Mouse (Mus musculus) left cerebral cortex, adult 8-10 months (tissue): ENCODE measurements at regions not wholly inside any gene's neighbourhood (a gene's known extent, or its start where the extent isn't known, plus 50 kb on each side); places are given as distances from the start of the nearest gene placed in this dataset.

Source experiments
- DNase-seq, 2 experiments: peaks; one replicate each; pipeline ENCODE4 v3.0.0; 2022; ENCODE audit warnings: low spot score in 2 of 2

DNA sequence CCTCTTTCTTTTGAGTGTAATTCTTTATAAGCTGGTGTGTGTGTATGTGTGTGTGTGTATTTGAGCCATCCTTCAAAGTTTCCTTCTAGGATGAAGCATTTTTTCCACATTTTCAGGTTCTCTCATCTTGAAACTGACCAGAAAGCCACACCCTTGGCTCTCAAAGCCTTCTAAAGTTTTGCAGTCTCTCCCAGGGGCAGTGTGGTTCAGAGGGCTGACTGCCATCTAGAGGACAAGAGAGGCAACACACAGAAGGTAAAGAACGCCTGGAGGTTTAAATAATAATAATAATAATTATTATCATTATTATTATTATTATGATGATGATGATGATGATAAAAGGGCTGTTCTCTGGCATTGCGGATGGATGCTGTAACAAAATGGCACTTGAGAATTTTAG lies 655.7 kb downstream of the Cdk5rap2 start:
- DNase-seq: no peak

DNA sequence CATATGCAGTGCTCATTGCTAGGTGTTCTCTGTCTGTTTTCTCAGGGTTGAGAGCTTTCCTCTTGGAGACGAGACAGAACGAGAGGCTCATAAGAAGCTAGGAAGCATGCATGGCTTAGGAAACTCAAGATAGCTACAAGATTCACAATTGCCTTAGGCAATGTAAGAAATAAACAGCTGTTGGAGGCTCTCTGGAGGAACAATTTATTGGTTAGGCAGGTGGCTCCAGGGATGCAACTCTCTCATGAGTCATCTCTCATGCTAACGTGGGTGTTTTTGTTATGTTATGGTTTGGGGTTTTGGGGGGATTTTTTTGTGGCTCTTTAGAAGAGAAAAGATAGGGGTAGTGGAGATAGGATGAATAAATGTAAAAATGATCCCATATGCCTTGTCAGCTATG lies 657.2 kb downstream of the Cdk5rap2 start:
- peak in 1 of 2 experiments; percentile 41 for DNase-seq

DNA sequence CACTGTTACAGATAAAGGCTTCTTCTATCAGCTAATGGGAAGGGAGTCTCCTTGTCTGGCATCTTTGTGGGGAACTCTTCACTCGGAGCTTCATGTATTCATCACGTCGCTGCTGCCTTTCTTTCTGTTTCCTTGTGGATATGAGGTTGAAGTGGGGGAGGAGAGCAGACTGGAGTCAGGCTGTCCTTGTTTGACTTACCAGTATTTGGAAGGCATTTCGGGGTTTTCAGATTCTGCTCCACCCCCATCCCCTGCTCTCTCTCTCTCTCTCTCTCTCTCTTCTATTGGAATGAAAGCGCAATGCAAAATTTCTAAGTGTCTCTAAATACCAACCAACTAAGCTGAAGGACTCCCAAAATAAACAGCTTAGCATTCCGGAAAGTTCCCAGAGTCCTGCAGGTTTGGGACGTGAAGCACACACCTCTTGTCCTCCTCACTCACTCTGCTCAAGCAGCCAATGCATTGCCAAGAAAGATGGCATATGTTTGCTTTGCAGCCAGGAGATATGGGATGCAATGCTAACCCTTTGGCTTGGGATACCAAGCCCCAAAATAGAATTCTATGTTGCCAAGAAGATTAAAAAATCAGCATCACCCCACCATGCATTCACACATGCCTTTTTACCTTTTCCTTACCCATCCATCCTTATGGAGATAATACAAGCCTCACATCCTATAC lies 670.3 kb downstream of the Cdk5rap2 start:
- peak in 1 of 2 experiments; percentile 26 for DNase-seq
